Mouse (Mus musculus) kidney, postnatal 0 days (tissue): ENCODE measurements at regions not wholly inside any gene's neighbourhood (a gene's known extent, or its start where the extent isn't known, plus 50 kb on each side); places are given as distances from the start of the nearest gene placed in this dataset.

ENCODE experiments used
- ATAC-seq: fragments of 200-750 bp; cut with Nextera tagmentation; replicated peaks from 2 replicates; pipeline ENCODE4 v1.8.0; 2017; ENCODE audit warnings: low read depth, moderate number of reproducible peaks, moderate TSS enrichment, moderate library complexity; ENCODE audit not compliant: low FRiP score
- DNase-seq: peaks from one replicate; pipeline ENCODE4 v3.0.0-alpha.2; 2016; ENCODE audit warnings: low spot score
- H3K27ac ChIP-seq: fragments of 300-500 bp; sonication (generic); 2 replicates; pipeline ENCODE4 v1.5.1; 2014; ENCODE audit warnings: mild to moderate bottlenecking
- H3K27me3 ChIP-seq: fragments of 300-500 bp; sonication (generic); 2 replicates; pipeline ENCODE4 v1.6.1; 2014; ENCODE audit warnings: low read length, mixed read lengths; ENCODE audit not compliant: insufficient read depth
- H3K36me3 ChIP-seq: fragments of 300-500 bp; sonication (generic); 2 replicates; pipeline ENCODE4 v1.6.1; 2014; ENCODE audit warnings: low read length, mixed read lengths; ENCODE audit not compliant: insufficient read depth
- H3K4me1 ChIP-seq: fragments of 300-500 bp; sonication (generic); replicated peaks from 2 replicates; pipeline ENCODE4 v1.6.1; 2014; ENCODE audit warnings: antibody characterized with exemption, low read length, mixed read lengths; ENCODE audit not compliant: insufficient read depth
- H3K4me2 ChIP-seq: fragments of 300-500 bp; sonication (generic); 2 replicates; pipeline ENCODE4 v1.6.1; 2014; ENCODE audit warnings: mild to moderate bottlenecking, low read length, moderate library complexity, mixed read lengths
- H3K4me3 ChIP-seq: fragments of 300-500 bp; sonication (generic); replicated peaks from 2 replicates; pipeline ENCODE4 v1.5.1; 2014; ENCODE audit warnings: low read depth, low read length
- H3K9ac ChIP-seq: fragments of 300-500 bp; sonication (generic); 2 replicates; pipeline ENCODE4 v1.6.1; 2014; ENCODE audit warnings: low read depth, low read length
- H3K9me3 ChIP-seq: fragments of 300-500 bp; sonication (generic); replicated peaks from 2 replicates; pipeline ENCODE4 v1.6.1; 2016; ENCODE audit warnings: low read length, inconsistent platforms, mixed read lengths
- CTCF ChIP-seq: IDR thresholded peaks from 2 replicates; pipeline ENCODE4 v1.5.1; 2016; ENCODE audit warnings: antibody characterized with exemption, low read depth, mild to moderate bottlenecking, moderate library complexity
- WGBS: fragments of 180-500 bp; shearing (Covaris S2); extraction: QIAGEN DNeasy Blood & Tissue Kit; methylation state at CpG from one replicate; pipeline ENCODE4 v1.1.7; 2014; 5-methylcytosine and 5-hydroxymethylcytosine counted together

GRCm38 (mm10) chr5:75834766-75835555, 143.3 kb downstream of the Kdr start:
- H3K36me3 ChIP-seq: no peaks in the 10 kb centered on the region
- peak overlapping the region; percentile 68 for H3K27ac ChIP-seq
- H3K9me3 ChIP-seq: no peaks in the 10 kb centered on the region
- 29% methylated on average over 17 of the region's 17 CpGs for WGBS
- no peak for ATAC-seq
- peak overlapping the region; percentile 24 for H3K4me3 ChIP-seq
- H3K27me3 ChIP-seq: no peaks in the 10 kb centered on the region
- no peak for TF ChIP-seq CTCF
- peak; percentile 71 for DNase-seq
- H3K9ac ChIP-seq: no peak overlapping the region
- H3K4me2 ChIP-seq: peak overlapping the region; percentile 52
- H3K4me1 ChIP-seq: 0 out of 2 replicates have a peak, but pooled peaks cover 3% of the 10 kb centered on the region

- no peaks in the 10 kb centered on the region for H3K27me3 ChIP-seq
- DNase-seq (no peak), ATAC-seq (no peak)
- no peak overlapping the region for H3K4me3 ChIP-seq
- H3K9ac ChIP-seq: no peak overlapping the region
- 0 out of 2 replicates have a peak, but pooled peaks cover 5% of the 10 kb centered on the region for H3K4me1 ChIP-seq
- H3K4me2 ChIP-seq: no peak overlapping the region
- no peak overlapping the region for H3K27ac ChIP-seq
- no peak for TF ChIP-seq CTCF
- no peaks in the 10 kb centered on the region for H3K36me3 ChIP-seq
- 74% methylated on average over 5 of the region's 5 CpGs for WGBS
- no peaks in the 10 kb centered on the region for H3K9me3 ChIP-seq
These were observed 145.9 kb downstream of the Kdr start for GRCm38 (mm10) chr5:75832341-75832740.

- no peak for ATAC-seq
- Histone ChIP-seq H3K27me3 (no peaks in the 10 kb centered on the region), H3K9ac (no peak overlapping the region), H3K4me2 (no peak overlapping the region), H3K4me1 (0 out of 2 replicates have a peak, but pooled peaks cover 5% of the 10 kb centered on the region), H3K27ac (no peak overlapping the region), H3K4me3 (no peak overlapping the region), H3K9me3 (no peaks in the 10 kb centered on the region), H3K36me3 (no peaks in the 10 kb centered on the region)
- peak; percentile 57 for DNase-seq
- WGBS: 31% methylated on average over 6 of the region's 6 CpGs
- TF ChIP-seq CTCF: no peak
These were observed 148.2 kb downstream of the Kdr start for GRCm38 (mm10) chr5:75829850-75830625.

- no peaks in the 10 kb centered on the region for H3K9me3 ChIP-seq
- H3K4me2 ChIP-seq: no peak overlapping the region
- TF ChIP-seq CTCF: no peak
- no peaks in the 10 kb centered on the region for H3K27me3 ChIP-seq
- H3K4me3 ChIP-seq: no peak overlapping the region
- ATAC-seq: no peak
- no peak overlapping the region for H3K27ac ChIP-seq
- no peak overlapping the region for H3K9ac ChIP-seq
- H3K4me1 ChIP-seq: 0 out of 2 replicates have a peak, but pooled peaks cover 5% of the 10 kb centered on the region
- no peaks in the 10 kb centered on the region for H3K36me3 ChIP-seq
- no peak for DNase-seq
- 83% methylated on average over 5 of the region's 5 CpGs for WGBS
These were observed 149.9 kb downstream of the Kdr start for GRCm38 (mm10) chr5:75828332-75828731.

- Histone ChIP-seq H3K27ac (no peak overlapping the region), H3K4me3 (no peak overlapping the region), H3K36me3 (no peaks in the 10 kb centered on the region), H3K4me1 (0 out of 2 replicates have a peak, but pooled peaks cover 5% of the 10 kb centered on the region), H3K27me3 (no peaks in the 10 kb centered on the region), H3K4me2 (no peak overlapping the region), H3K9ac (no peak overlapping the region), H3K9me3 (no peaks in the 10 kb centered on the region)
- no peak for TF ChIP-seq CTCF
- 60% methylated on average over 10 of the region's 10 CpGs for WGBS
- DNase-seq (peak; percentile 31), ATAC-seq (no peak)
These were observed 151.8 kb downstream of the Kdr start for GRCm38 (mm10) chr5:75826283-75827098.

- H3K4me2 ChIP-seq: no peak overlapping the region
- WGBS: 52% methylated on average over 5 of the region's 5 CpGs
- no peak overlapping the region for H3K4me3 ChIP-seq
- no peak for DNase-seq
- no peak for TF ChIP-seq CTCF
- H3K9ac ChIP-seq: no peak overlapping the region
- no peaks in the 10 kb centered on the region for H3K27me3 ChIP-seq
- H3K36me3 ChIP-seq: no peaks in the 10 kb centered on the region
- no peak overlapping the region for H3K27ac ChIP-seq
- no peaks in the 10 kb centered on the region for H3K9me3 ChIP-seq
- no peak for ATAC-seq
- H3K4me1 ChIP-seq: 0 out of 2 replicates have a peak, but pooled peaks cover 5% of the 10 kb centered on the region
These were observed 152.7 kb downstream of the Kdr start for GRCm38 (mm10) chr5:75825576-75825975.
